Mouse (Mus musculus) ES-Bruce4 (cell line): Measurements from ENCODE around the gene Hmgxb4. TPM values are rescaled to one million over a fixed set of nuclear protein-coding genes. Genes with fewer than 3 reads are reported as not detected.
A peak's percentile ranks its signal among the peaks of the same experiment; 100 is the strongest.

Experiments used
- H3K27ac ChIP-seq: 2 replicates; pipeline ENCODE4 v1.5.1; 2012; ENCODE audit warnings: low read length, inconsistent platforms; ENCODE audit not compliant: insufficient read depth
- H3K27me3 ChIP-seq: 2 replicates; pipeline ENCODE4 v1.6.1; 2012; ENCODE audit warnings: mild to moderate bottlenecking, low read length, inconsistent platforms; ENCODE audit not compliant: control insufficient read depth, poor library complexity, insufficient read depth, severe bottlenecking
- H3K36me3 ChIP-seq: 2 replicates; pipeline ENCODE4 v1.6.1; 2012; ENCODE audit warnings: inconsistent platforms, mild to moderate bottlenecking, low read length, moderate library complexity; ENCODE audit not compliant: control insufficient read depth, poor library complexity, insufficient read depth, severe bottlenecking
- H3K4me1 ChIP-seq: one replicate; pipeline ENCODE4 v1.8.1; 2011; ENCODE audit warnings: low read length; ENCODE audit not compliant: control insufficient read depth, insufficient read depth
- H3K4me3 ChIP-seq: 2 replicates; pipeline ENCODE4 v1.5.1; 2011; ENCODE audit warnings: low read depth, mild to moderate bottlenecking, low read length
- H3K9ac ChIP-seq: 2 replicates; pipeline ENCODE4 v1.6.1; 2012; ENCODE audit warnings: low read depth, mild to moderate bottlenecking, inconsistent platforms; ENCODE audit not compliant: poor library complexity, severe bottlenecking
- H3K9me3 ChIP-seq: replicated peaks from 2 replicates; pipeline ENCODE4 v1.6.1; 2012; ENCODE audit warnings: mild to moderate bottlenecking, low read length, inconsistent platforms; ENCODE audit not compliant: control insufficient read depth, poor library complexity, insufficient read depth, severe bottlenecking
- CTCF ChIP-seq: IDR thresholded peaks from one replicate; pipeline ENCODE4 v1.8.1; 2011; ENCODE audit warnings: low read depth, low read length
- EP300 ChIP-seq: IDR thresholded peaks from 2 replicates; pipeline ENCODE4 v1.6.1; 2011; ENCODE audit warnings: low read depth, low read length; ENCODE audit not compliant: insufficient read depth
- POLR2A ChIP-seq: IDR thresholded peaks from one replicate; pipeline ENCODE4 v1.8.1; 2011; ENCODE audit warnings: low read length; ENCODE audit not compliant: insufficient read depth
- polyA plus RNA-seq: library from polyadenylated mRNA; stranded (reverse); fragments of >200 nt; gene quantifications from 2 replicates; pipeline ENCODE4 v1.2.4, GENCODE M21; 2011; ENCODE audit warnings: low read depth; ENCODE audit not compliant: missing spikeins, insufficient read depth, insufficient read length

Gene Hmgxb4
- polyA plus RNA-seq, 1 experiment: 112 TPM

DNA sequence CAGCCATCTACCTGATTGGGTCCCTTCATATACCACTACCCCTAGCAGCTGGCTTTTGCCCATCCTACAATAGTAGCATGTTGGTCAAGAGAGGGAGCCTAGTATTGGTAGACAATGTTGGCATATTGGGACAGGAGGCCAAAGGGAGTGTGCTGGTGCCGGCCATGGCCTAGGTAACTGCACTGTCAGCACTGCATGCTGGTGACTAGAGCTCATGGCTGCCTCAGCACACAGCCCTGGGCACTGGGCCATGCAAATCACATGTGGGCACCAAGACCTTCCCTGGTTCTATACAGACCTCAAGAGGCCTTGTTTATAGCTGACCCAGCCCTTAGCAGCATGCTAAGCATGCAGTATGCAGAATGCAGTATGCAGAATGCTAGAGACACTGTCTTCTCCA, 77.1 kb downstream of the Hmgxb4 start:
- Histone ChIP-seq H3K27ac (no peak overlapping the region), H3K36me3 (no peaks in the 10 kb centered on the region), H3K4me3 (no peak overlapping the region), H3K27me3 (no peaks in the 10 kb centered on the region), H3K9ac (no peak overlapping the region), H3K4me1 (no peaks in the 10 kb centered on the region), H3K9me3 (no peaks in the 10 kb centered on the region)
- no peak for TF ChIP-seq POLR2A
- no peak for TF ChIP-seq EP300

DNA sequence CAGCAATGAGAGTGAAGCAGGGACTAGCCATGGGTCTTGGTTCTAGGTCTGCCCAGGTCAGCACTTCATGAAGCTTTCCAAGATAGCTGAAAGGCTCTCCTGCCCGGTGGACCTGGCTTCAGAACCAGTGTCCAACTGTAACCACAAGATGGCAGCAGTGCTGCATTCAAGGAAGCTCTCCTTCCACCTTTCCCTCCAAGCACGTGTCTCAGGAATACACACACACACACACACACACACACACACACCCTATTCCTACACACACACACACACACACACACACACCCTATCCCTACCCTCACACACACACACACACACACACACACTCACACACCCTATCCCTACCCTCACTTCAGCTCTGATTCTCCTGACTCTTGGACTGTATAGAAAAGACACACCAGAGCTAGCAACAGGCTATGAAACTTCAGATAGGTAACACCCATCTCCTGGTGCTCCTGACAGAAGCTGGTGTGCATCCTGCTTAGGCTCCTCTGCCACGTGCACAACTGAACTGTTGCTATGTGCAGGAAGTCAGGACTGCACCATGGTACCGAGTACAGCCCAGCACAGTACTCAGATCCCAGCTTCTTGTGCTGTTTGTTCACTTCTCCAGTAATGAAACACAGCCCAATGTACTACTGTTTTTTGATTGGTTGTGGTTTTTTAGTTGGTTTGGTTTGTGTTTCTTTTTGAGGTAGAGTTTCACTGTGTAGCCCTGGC, 78.6 kb downstream of the Hmgxb4 start:
- Histone ChIP-seq H3K4me3 (no peak overlapping the region), H3K4me1 (no peaks in the 10 kb centered on the region), H3K36me3 (no peaks in the 10 kb centered on the region), H3K27me3 (no peaks in the 10 kb centered on the region), H3K9ac (no peak overlapping the region), H3K27ac (no peak overlapping the region), H3K9me3 (no peaks in the 10 kb centered on the region)
- peak; percentile 94 for TF ChIP-seq CTCF
- TF ChIP-seq POLR2A: no peak
- TF ChIP-seq EP300: 0 out of 2 replicates have a peak, but pooled peaks have one; percentile 26

- no peaks in the 10 kb centered on the region for H3K9me3 ChIP-seq
These were observed 81.7 kb downstream of the Hmgxb4 start for GRCm38 (mm10) chr8:75074876-75075275.

DNA sequence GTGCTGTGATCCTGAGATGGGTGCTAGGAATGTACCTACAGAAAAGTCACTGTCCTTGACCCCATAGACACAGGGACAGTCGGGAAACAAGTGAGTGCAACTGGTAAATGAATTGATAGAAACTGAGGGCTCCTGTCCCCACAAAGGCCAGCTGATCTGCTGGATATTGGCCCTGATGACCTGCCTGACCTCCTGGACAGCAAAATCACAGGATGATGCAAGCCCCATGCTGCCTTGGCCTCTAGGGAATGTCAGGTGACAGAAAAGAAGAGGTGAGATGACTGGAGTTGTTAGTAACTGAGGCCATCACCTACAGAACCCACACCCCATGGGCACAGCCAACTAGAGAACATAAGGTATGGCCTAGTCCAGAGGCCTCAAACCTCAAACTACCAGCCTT, 85.1 kb downstream of the Hmgxb4 start:
- Histone ChIP-seq H3K36me3 (no peaks in the 10 kb centered on the region), H3K9me3 (no peaks in the 10 kb centered on the region), H3K4me3 (no peak overlapping the region), H3K9ac (no peak overlapping the region), H3K27me3 (no peaks in the 10 kb centered on the region), H3K27ac (no peak overlapping the region), H3K4me1 (peaks cover 2% of the 10 kb centered on the region)
- TF ChIP-seq EP300: no peak
- no peak for TF ChIP-seq POLR2A
- no peak for TF ChIP-seq CTCF

More at GRCm38 (mm10) chr8:75074876-75075275, 81.7 kb downstream of the Hmgxb4 start:
- Histone ChIP-seq H3K27ac (no peak overlapping the region), H3K36me3 (no peaks in the 10 kb centered on the region), H3K9ac (no peak overlapping the region), H3K4me3 (no peak overlapping the region), H3K27me3 (no peaks in the 10 kb centered on the region), H3K4me1 (no peaks in the 10 kb centered on the region)
- TF ChIP-seq CTCF (no peak), EP300 (no peak), POLR2A (no peak)

- peaks cover 2% of the 10 kb centered on the region for H3K4me1 ChIP-seq
- H3K36me3 ChIP-seq: no peaks in the 10 kb centered on the region
- no peak overlapping the region for H3K9ac ChIP-seq
- no peaks in the 10 kb centered on the region for H3K9me3 ChIP-seq
- H3K4me3 ChIP-seq: no peak overlapping the region
- no peaks in the 10 kb centered on the region for H3K27me3 ChIP-seq
- no peak for TF ChIP-seq POLR2A
- no peak for TF ChIP-seq EP300
- TF ChIP-seq CTCF: no peak
- H3K27ac ChIP-seq: no peak overlapping the region
These were observed 85.7 kb downstream of the Hmgxb4 start for GRCm38 (mm10) chr8:75078851-75079250.

Other genes with a start within 250 kb of the Hmgxb4 start
- gene Isx, start 120.2 kb upstream of the Hmgxb4 start, polyA plus RNA-seq: not detected in 2 replicates
- 44.6 and 46.1 TPM in 2 replicates for gene Tom1, start 40.3 kb downstream of the Hmgxb4 start, polyA plus RNA-seq
- gene Hmox1, start 100.3 kb downstream of the Hmgxb4 start, polyA plus RNA-seq: 81.6 and 86.3 TPM in 2 replicates
- gene Mcm5, start 116.2 kb downstream of the Hmgxb4 start, polyA plus RNA-seq: 170 and 177 TPM in 2 replicates
- gene Rasd2, start 220.6 kb downstream of the Hmgxb4 start, polyA plus RNA-seq: 7.6 and 9.4 TPM in 2 replicates